Mouse (Mus musculus) stomach, postnatal 0 days (tissue): ENCODE measurements around the gene Cntd1.

ENCODE experiments used
- CTCF ChIP-seq: IDR thresholded peaks from 2 replicates; pipeline ENCODE4 v1.5.1; 2016; ENCODE audit warnings: antibody characterized with exemption, low read depth, mild to moderate bottlenecking, moderate library complexity
- EP300 ChIP-seq: optimal IDR thresholded peaks from 2 replicates; pipeline ENCODE3; 2016; ENCODE audit warnings: antibody characterized with exemption

DNA sequence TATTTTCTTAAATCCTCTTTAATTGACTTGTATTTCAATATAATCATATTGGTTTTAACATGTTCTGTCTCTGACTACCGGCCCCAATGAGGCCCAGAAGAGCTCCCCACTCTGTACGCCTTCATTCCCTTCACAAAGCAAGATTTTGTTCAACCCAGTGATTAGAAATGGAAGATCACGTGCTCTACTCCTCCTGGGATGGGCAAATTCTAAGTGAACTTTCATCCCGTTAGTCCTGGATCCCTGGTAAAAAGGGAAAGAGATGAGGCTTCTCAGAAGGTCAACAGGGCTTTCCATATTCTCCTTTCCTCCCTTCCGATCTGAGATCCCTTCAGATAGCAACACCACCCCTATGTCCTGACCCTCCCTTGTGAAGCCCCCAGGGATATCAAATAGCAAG, 48.3 kb upstream of the Cntd1 start:
- no peak for TF ChIP-seq CTCF
- no peak for TF ChIP-seq EP300
